Mouse (Mus musculus) ES-E14 (cell line): ENCODE measurements around the gene Cacna1e. TPM values are rescaled to one million over a fixed set of nuclear protein-coding genes. Genes with fewer than 3 reads are reported as not detected.

Experiments
- DNase-seq: peaks from one replicate; pipeline ENCODE4 v3.0.0-alpha.2; 2013; ENCODE audit warnings: low read depth, low spot score
- H3K27ac ChIP-seq: 2 replicates; pipeline ENCODE4 v1.5.1; 2012; ENCODE audit warnings: low read depth, mild to moderate bottlenecking, low read length, moderate library complexity, mixed read lengths; ENCODE audit not compliant: poor library complexity, insufficient read depth, severe bottlenecking
- H3K36me3 ChIP-seq: 2 replicates; pipeline ENCODE4 v1.6.1; 2012; ENCODE audit warnings: mild to moderate bottlenecking, low read length, moderate library complexity, mixed read lengths; ENCODE audit not compliant: control insufficient read depth, poor library complexity, insufficient read depth, severe bottlenecking
- H3K4me1 ChIP-seq, 2 experiments: fragments of 150-350 bp in 1 of 2; sonication (generic) in 1 of 2; 2 replicates each; pipeline ENCODE4 v1.6.1; 2012; ENCODE audit warnings: low read length in 2 of 2, mild to moderate bottlenecking in 1 of 2, mixed read lengths in 1 of 2; ENCODE audit not compliant: control insufficient read depth in 2 of 2, insufficient read depth in 2 of 2, poor library complexity in 1 of 2
- H3K4me3 ChIP-seq, 2 experiments: fragments of 150-350 bp in 1 of 2; sonication (generic) in 1 of 2; 2 replicates each; pipeline ENCODE4 v1.5.1; 2012; ENCODE audit warnings: low read length in 2 of 2, low read depth in 1 of 2, mild to moderate bottlenecking in 1 of 2, mixed read lengths in 1 of 2; ENCODE audit not compliant: insufficient read depth in 1 of 2, poor library complexity in 1 of 2, severe bottlenecking in 1 of 2
- H3K9ac ChIP-seq: 2 replicates; pipeline ENCODE4 v1.6.1; 2012; ENCODE audit warnings: low read depth, mild to moderate bottlenecking, low read length, mixed read lengths; ENCODE audit not compliant: poor library complexity, insufficient read depth, severe bottlenecking
- H3K9me3 ChIP-seq: fragments of 150-350 bp; sonication (generic); 2 replicates; pipeline ENCODE4 v1.6.1; 2012; ENCODE audit warnings: low read depth, mild to moderate bottlenecking, low read length; ENCODE audit not compliant: control insufficient read depth, insufficient read depth
- CHD2 ChIP-seq: IDR thresholded peaks from 2 replicates; pipeline ENCODE4 v1.6.1; 2014; ENCODE audit warnings: mild to moderate bottlenecking, low read depth, low read length, inconsistent platforms
- HCFC1 ChIP-seq: IDR thresholded peaks from 2 replicates; pipeline ENCODE4 v1.6.1; 2012; ENCODE audit warnings: low read length, inconsistent platforms, borderline replicate concordance; ENCODE audit not compliant: insufficient read depth
- MAFK ChIP-seq: IDR thresholded peaks from 2 replicates; pipeline ENCODE4 v1.6.1; 2014; ENCODE audit warnings: mild to moderate bottlenecking, low read depth, low read length, inconsistent platforms; ENCODE audit not compliant: insufficient read depth
- ZC3H11A ChIP-seq: IDR thresholded peaks from 2 replicates; pipeline ENCODE4 v1.6.1; 2012; ENCODE audit warnings: low read depth, mild to moderate bottlenecking, inconsistent platforms, low read length, borderline replicate concordance
- ZNF384 ChIP-seq: IDR thresholded peaks from 2 replicates; pipeline ENCODE4 v1.6.1; 2012; ENCODE audit warnings: low read depth, low read length, inconsistent platforms
- in situ Hi-C, 2 experiments: fragments of 600-800 bp; cut with MboI; formaldehyde crosslinking; loops; one replicate each; pipeline ENCODE4 v1.15.1; 2025; ENCODE audit warnings: low sequenced_read_pairs in 2 of 2, inconsistent platforms in 1 of 2; ENCODE audit not compliant: unreplicated experiment in 2 of 2
- total RNA-seq: library from RNA; depleted of rRNA; stranded (reverse); fragments of 300-350 nt; gene quantifications from 2 replicates; pipeline ENCODE4 v1.2.3, GENCODE M21; 2012

Cacna1e gene
- total RNA-seq, 1 experiment: 0.31 TPM

GRCm38 (mm10) chr1:154843427-154843826, 40.9 kb downstream of the Cacna1e start:
- DNase-seq: no peak
- no peak overlapping the region for H3K27ac ChIP-seq
- H3K36me3 ChIP-seq: no peaks in the 10 kb centered on the region
- in situ Hi-C loops: no loop called here
- TF ChIP-seq ZC3H11A (no peak), MAFK (no peak), ZNF384 (no peak), CHD2 (no peak), HCFC1 (no peak)
- peaks cover 0 to 7% of the 10 kb centered on the region in 2 experiments; a peak in 2 of 4 replicates for H3K4me1 ChIP-seq
- H3K9ac ChIP-seq: no peak overlapping the region
- no peaks in the 10 kb centered on the region for H3K9me3 ChIP-seq
- H3K4me3 ChIP-seq: no peak overlapping the region

GRCm38 (mm10) chr1:154842336-154842735, 42.0 kb downstream of the Cacna1e start:
- TF ChIP-seq MAFK (no peak), ZNF384 (no peak), CHD2 (no peak), ZC3H11A (no peak), HCFC1 (no peak)
- no peak overlapping the region for H3K27ac ChIP-seq

GRCm38 (mm10) chr1:154841057-154841630, 43.2 kb downstream of the Cacna1e start:
- H3K27ac ChIP-seq: no peak overlapping the region
- H3K4me3 ChIP-seq: no peak overlapping the region
- no peaks in the 10 kb centered on the region for H3K9me3 ChIP-seq
- no peak for TF ChIP-seq ZNF384
- TF ChIP-seq MAFK: no peak
- no peak for TF ChIP-seq ZC3H11A
- TF ChIP-seq CHD2: no peak
- no peak for TF ChIP-seq HCFC1
- in situ Hi-C loops: no loop called here
- H3K36me3 ChIP-seq: no peaks in the 10 kb centered on the region
- H3K4me1 ChIP-seq: peaks cover 0 to 7% of the 10 kb centered on the region in 2 experiments; a peak in 2 of 4 replicates
- no peak overlapping the region for H3K9ac ChIP-seq
- no peak for DNase-seq

More at GRCm38 (mm10) chr1:154842336-154842735, 42.0 kb downstream of the Cacna1e start:
- no peak for DNase-seq
- Histone ChIP-seq H3K9ac (no peak overlapping the region), H3K4me3 (no peak overlapping the region), H3K36me3 (no peaks in the 10 kb centered on the region), H3K9me3 (no peaks in the 10 kb centered on the region), H3K4me1 (peaks cover 0 to 7% of the 10 kb centered on the region in 2 experiments; a peak in 2 of 4 replicates)
- in situ Hi-C loops: no loop called here

GRCm38 (mm10) chr1:154839272-154839671, 45.0 kb downstream of the Cacna1e start:
- Histone ChIP-seq H3K27ac (no peak overlapping the region), H3K9ac (no peak overlapping the region), H3K36me3 (no peaks in the 10 kb centered on the region), H3K9me3 (no peaks in the 10 kb centered on the region), H3K4me1 (peaks cover 0 to 7% of the 10 kb centered on the region in 2 experiments; a peak in 2 of 4 replicates), H3K4me3 (no peak overlapping the region)
- in situ Hi-C loops: no loop called here
- TF ChIP-seq ZC3H11A (no peak), CHD2 (no peak), ZNF384 (no peak), MAFK (no peak), HCFC1 (no peak)
- no peak for DNase-seq
